Mouse (Mus musculus) neural tube, embryonic 11.5 days (tissue): Measurements from ENCODE around the gene Ackr1. TPM values are rescaled to one million over a fixed set of nuclear protein-coding genes. Genes with fewer than 3 reads are reported as not detected.
A peak's percentile ranks its signal among the peaks of the same experiment; 100 is the strongest.

Source experiments
- ATAC-seq: fragments of 200-750 bp; cut with Nextera tagmentation; 2 replicates; pipeline ENCODE4 v1.8.0; 2017; ENCODE audit warnings: moderate number of reproducible peaks, mild to moderate bottlenecking, moderate TSS enrichment, moderate library complexity; ENCODE audit not compliant: insufficient read depth, low FRiP score, low TSS enrichment
- DNase-seq: peaks from one replicate; pipeline ENCODE4 v3.0.0-alpha.2; 2015; ENCODE audit warnings: low spot score
- H3K27ac ChIP-seq: fragments of 300-500 bp; sonication (generic); 2 replicates; pipeline ENCODE4 v1.5.1; 2014; ENCODE audit warnings: low read depth, mild to moderate bottlenecking, low read length
- H3K27me3 ChIP-seq: fragments of 300-500 bp; sonication (generic); 2 replicates; pipeline ENCODE4 v1.6.1; 2014; ENCODE audit warnings: mild to moderate bottlenecking, low read length, mixed read lengths; ENCODE audit not compliant: control insufficient read depth, insufficient read depth
- H3K36me3 ChIP-seq: fragments of 300-500 bp; sonication (generic); 2 replicates; pipeline ENCODE4 v1.6.1; 2014; ENCODE audit warnings: mild to moderate bottlenecking, low read length, moderate library complexity, mixed read lengths; ENCODE audit not compliant: control insufficient read depth, insufficient read depth
- H3K4me1 ChIP-seq: fragments of 300-500 bp; sonication (generic); 2 replicates; pipeline ENCODE4 v1.6.1; 2014; ENCODE audit warnings: low read length, mixed read lengths; ENCODE audit not compliant: control insufficient read depth, insufficient read depth
- H3K4me2 ChIP-seq: fragments of 300-500 bp; sonication (generic); 2 replicates; pipeline ENCODE4 v1.6.1; 2014; ENCODE audit warnings: low read depth, mild to moderate bottlenecking, moderate library complexity
- H3K4me3 ChIP-seq: fragments of 300-500 bp; sonication (generic); 2 replicates; pipeline ENCODE4 v1.5.1; 2014; ENCODE audit warnings: low read depth, low read length
- H3K9ac ChIP-seq: fragments of 300-500 bp; sonication (generic); 2 replicates; pipeline ENCODE4 v1.6.1; 2014; ENCODE audit warnings: mild to moderate bottlenecking, low read length
- H3K9me3 ChIP-seq: fragments of 300-500 bp; sonication (generic); 2 replicates; pipeline ENCODE4 v1.6.1; 2016; ENCODE audit warnings: low read length; ENCODE audit not compliant: control insufficient read depth
- WGBS: fragments of 180-500 bp; shearing (Covaris S2); extraction: QIAGEN DNeasy Blood & Tissue Kit; methylation state at CpG from one replicate; pipeline ENCODE4 v1.1.7; 2014; 5-methylcytosine and 5-hydroxymethylcytosine counted together
- polyA plus RNA-seq: library from polyadenylated mRNA; unstranded; fragments of >200 nt; fragmentation: Nextera tagmentation; extraction: Ambion mirVana; gene quantifications from 2 replicates; pipeline ENCODE4 v1.2.1, GENCODE M21; 2014

The Ackr1 gene
- polyA plus RNA-seq, 1 experiment from 2014 or later = 7.4 TPM

DNA sequence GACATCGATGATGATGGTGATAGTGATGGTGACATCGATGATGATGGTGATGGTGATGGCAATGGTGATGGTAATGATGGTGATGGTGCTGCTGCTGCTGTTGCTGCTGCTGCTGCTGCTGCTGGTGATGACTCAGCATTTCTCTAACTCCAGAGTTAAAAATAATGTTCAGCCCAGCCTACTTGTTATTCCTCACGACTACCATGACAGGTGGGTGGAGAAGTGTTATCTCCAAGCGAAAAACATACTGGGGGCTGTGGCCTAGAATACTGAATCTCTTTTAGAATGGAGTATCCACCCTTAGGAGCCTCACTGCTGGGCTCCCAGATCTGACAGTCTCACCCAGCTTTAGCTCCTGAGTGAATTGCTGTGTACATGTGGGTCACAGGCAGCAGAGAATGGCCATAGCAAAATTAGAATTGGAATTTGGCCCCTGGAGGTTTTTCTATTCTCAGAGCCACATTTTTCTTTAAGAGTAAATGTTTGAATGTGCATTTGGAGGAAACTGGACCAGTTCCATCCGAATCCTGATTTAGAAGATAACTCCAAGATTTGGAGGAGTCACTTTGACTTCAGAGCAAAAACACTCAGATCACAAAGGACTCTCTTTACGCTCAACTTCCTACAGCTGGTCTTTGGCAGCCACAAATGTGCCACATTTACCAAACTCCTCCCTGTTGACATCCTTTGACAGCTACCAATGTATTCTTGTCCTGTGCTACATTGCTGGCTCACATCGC lies 21.7 kb upstream of the Ackr1 start:
- H3K9ac ChIP-seq = no peak overlapping the region
- no peak overlapping the region for H3K27ac ChIP-seq
- ATAC-seq (no peak), DNase-seq (no peak)
- no peak overlapping the region for H3K4me3 ChIP-seq
- H3K36me3 ChIP-seq = no peaks in the 10 kb centered on the region
- no peaks in the 10 kb centered on the region for H3K9me3 ChIP-seq
- 84% methylated on average over 7 of the region's 7 CpGs for WGBS
- no peak overlapping the region for H3K4me2 ChIP-seq
- H3K27me3 ChIP-seq = no peaks in the 10 kb centered on the region
- H3K4me1 ChIP-seq = no peaks in the 10 kb centered on the region

GRCm38 (mm10) chr1:173350372-173350957 lies 16.9 kb upstream of the Ackr1 start, which contains the start of gene Aim2:
Aim2 (plus strand) TSS chr1:173350879.
- Histone ChIP-seq H3K36me3 (no peaks in the 10 kb centered on the region), H3K27me3 (no peaks in the 10 kb centered on the region), H3K4me3 (peak within 1 kb of the TSS; percentile 30), H3K9ac (peak within 1 kb of the TSS; percentile 52), H3K4me2 (peak within 1 kb of the TSS; percentile 46), H3K9me3 (no peaks in the 10 kb centered on the region), H3K27ac (no peak within 1 kb of the TSS), H3K4me1 (no peaks in the 10 kb centered on the region)
- no peak for DNase-seq
- ATAC-seq = peak; percentile 63
- WGBS = 10% methylated on average over 10 of the region's 10 CpGs

GRCm38 (mm10) chr1:173349946-173350345 lies 16.4 kb upstream of the Ackr1 start:
- H3K36me3 ChIP-seq = no peaks in the 10 kb centered on the region
- no peaks in the 10 kb centered on the region for H3K27me3 ChIP-seq
- H3K4me2 ChIP-seq = peak overlapping the region; percentile 46
- H3K27ac ChIP-seq = no peak overlapping the region
- H3K9ac ChIP-seq = peak overlapping the region; percentile 52; the same call in 1 of the 2 replicates
- DNase-seq = peak; percentile 77
- H3K4me3 ChIP-seq = peak overlapping the region; percentile 30
- H3K4me1 ChIP-seq = no peaks in the 10 kb centered on the region
- 2% methylated on average over 6 of the region's 6 CpGs for WGBS
- peak; percentile 90 for ATAC-seq
- no peaks in the 10 kb centered on the region for H3K9me3 ChIP-seq

GRCm38 (mm10) chr1:173349192-173349591 lies 15.6 kb upstream of the Ackr1 start:
- H3K9ac ChIP-seq = no peak overlapping the region
- H3K4me3 ChIP-seq = no peak overlapping the region
- no peaks in the 10 kb centered on the region for H3K36me3 ChIP-seq
- H3K9me3 ChIP-seq = no peaks in the 10 kb centered on the region
- DNase-seq (no peak), ATAC-seq (no peak)
- H3K27me3 ChIP-seq = no peaks in the 10 kb centered on the region
- H3K4me1 ChIP-seq = no peaks in the 10 kb centered on the region
- no peak overlapping the region for H3K27ac ChIP-seq
- H3K4me2 ChIP-seq = no peak overlapping the region
- 66% methylated on average over 5 of the region's 5 CpGs for WGBS

- no peaks in the 10 kb centered on the region for H3K9me3 ChIP-seq
- no peak for ATAC-seq
- WGBS = 6% methylated on average over 1 of the region's 1 CpGs
Observed at GRCm38 (mm10) chr1:173348527-173348926, 15.0 kb upstream of the Ackr1 start.

GRCm38 (mm10) chr1:173345112-173345511 lies 11.6 kb upstream of the Ackr1 start:
- WGBS = 89% methylated on average over 4 of the region's 4 CpGs
- no peak for ATAC-seq

More at GRCm38 (mm10) chr1:173348527-173348926, 15.0 kb upstream of the Ackr1 start:
- Histone ChIP-seq H3K4me2 (no peak overlapping the region), H3K27me3 (no peaks in the 10 kb centered on the region), H3K36me3 (no peaks in the 10 kb centered on the region), H3K9ac (no peak overlapping the region), H3K27ac (no peak overlapping the region), H3K4me1 (no peaks in the 10 kb centered on the region), H3K4me3 (no peak overlapping the region)
- no peak for DNase-seq

DNA sequence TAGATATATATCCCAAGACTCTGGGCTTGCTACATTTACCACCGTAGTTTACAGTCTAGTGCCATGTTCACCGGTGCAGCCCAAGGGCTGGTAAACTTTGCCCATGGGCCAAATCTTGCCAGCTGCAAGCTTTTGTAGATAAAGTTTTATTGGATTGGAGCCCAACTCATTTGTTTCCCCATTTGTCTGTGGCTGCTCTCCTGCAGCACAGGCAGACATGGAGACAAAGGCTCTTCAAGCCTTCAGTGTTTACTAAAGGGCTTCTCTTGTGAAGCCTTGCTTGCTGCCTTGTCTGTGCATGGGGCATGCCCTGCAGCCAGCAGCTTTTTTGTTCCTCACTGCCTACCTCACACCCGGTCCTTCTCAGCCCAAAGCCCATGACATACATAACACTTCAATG lies 10.4 kb upstream of the Ackr1 start:
- Histone ChIP-seq H3K36me3 (no peaks in the 10 kb centered on the region), H3K4me3 (no peak overlapping the region), H3K27me3 (no peaks in the 10 kb centered on the region), H3K4me2 (no peak overlapping the region), H3K27ac (no peak overlapping the region), H3K4me1 (no peaks in the 10 kb centered on the region), H3K9ac (no peak overlapping the region), H3K9me3 (no peaks in the 10 kb centered on the region)
- ATAC-seq (no peak), DNase-seq (no peak)
- 77% methylated on average over 3 of the region's 3 CpGs for WGBS

More at GRCm38 (mm10) chr1:173345112-173345511, 11.6 kb upstream of the Ackr1 start:
- Histone ChIP-seq H3K9ac (no peak overlapping the region), H3K27ac (no peak overlapping the region), H3K4me2 (no peak overlapping the region), H3K9me3 (no peaks in the 10 kb centered on the region), H3K36me3 (no peaks in the 10 kb centered on the region), H3K4me1 (no peaks in the 10 kb centered on the region), H3K27me3 (no peaks in the 10 kb centered on the region), H3K4me3 (no peak overlapping the region)
- no peak for DNase-seq

DNA sequence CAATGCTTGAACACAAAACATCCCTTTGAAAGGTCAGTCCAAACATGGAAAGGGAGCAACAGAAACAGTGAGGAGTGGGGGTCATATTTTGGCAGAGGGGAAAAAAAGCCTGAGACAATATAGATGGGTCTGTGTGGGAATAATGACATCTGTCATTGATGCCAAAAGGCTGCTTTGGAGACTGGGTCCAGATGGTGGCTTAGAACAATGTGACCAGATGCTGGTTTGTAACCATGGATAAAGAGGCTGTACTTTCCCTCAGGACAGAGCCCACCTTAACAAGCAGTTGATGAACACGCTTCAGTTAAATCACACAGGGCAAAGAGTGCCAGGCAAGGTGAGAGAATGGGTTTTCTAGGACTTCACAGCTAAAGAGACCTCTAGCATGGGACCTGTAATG lies 8.9 kb upstream of the Ackr1 start:
- H3K9ac ChIP-seq = no peak overlapping the region
- H3K4me1 ChIP-seq = no peaks in the 10 kb centered on the region
- DNase-seq = no peak
- H3K27me3 ChIP-seq = no peaks in the 10 kb centered on the region
- 0 out of 2 replicates have a peak, but pooled peaks have one; percentile 19 for ATAC-seq
- H3K9me3 ChIP-seq = no peaks in the 10 kb centered on the region
- WGBS = 72% methylated on average over 1 of the region's 1 CpGs
- no peaks in the 10 kb centered on the region for H3K36me3 ChIP-seq
- no peak overlapping the region for H3K4me2 ChIP-seq
- no peak overlapping the region for H3K4me3 ChIP-seq
- H3K27ac ChIP-seq = no peak overlapping the region

DNA sequence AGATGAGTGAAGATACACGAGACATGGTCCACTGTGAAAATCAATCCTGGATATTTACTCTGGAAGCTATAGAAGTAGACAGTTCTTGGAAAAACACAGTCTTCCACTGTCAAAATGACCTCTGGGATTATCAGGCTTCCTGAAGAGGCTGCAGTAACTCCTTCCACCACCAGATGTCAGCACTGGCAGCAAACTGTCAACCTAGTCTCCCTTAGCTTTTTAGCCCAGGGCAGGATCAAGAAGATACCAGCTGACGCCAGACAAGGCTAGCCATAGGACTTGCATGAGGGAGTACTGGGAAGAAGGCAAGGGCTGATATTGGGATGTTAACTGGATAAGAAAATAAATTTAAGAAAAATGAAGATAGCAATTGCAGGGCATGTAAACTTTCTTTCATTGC lies 6.0 kb upstream of the Ackr1 start:
- 16% methylated on average over 2 of the region's 2 CpGs for WGBS
- H3K4me3 ChIP-seq = no peak overlapping the region
- H3K4me1 ChIP-seq = 0 out of 2 replicates have a peak, but pooled peaks cover 2% of the 10 kb centered on the region
- H3K27me3 ChIP-seq = no peaks in the 10 kb centered on the region
- H3K4me2 ChIP-seq = no peak overlapping the region
- no peak overlapping the region for H3K27ac ChIP-seq
- no peaks in the 10 kb centered on the region for H3K9me3 ChIP-seq
- peak; percentile 74; the same call in 1 of the 2 replicates for ATAC-seq
- H3K36me3 ChIP-seq = no peaks in the 10 kb centered on the region
- H3K9ac ChIP-seq = no peak overlapping the region
- peak; percentile 82 for DNase-seq
